Mouse (Mus musculus) forebrain, postnatal 0 days (tissue): ENCODE measurements at regions not wholly inside any gene's neighbourhood (a gene's known extent, or its start where the extent isn't known, plus 50 kb on each side); places are given as distances from the start of the nearest gene placed in this dataset.

Experiments
- ATAC-seq: fragments of 200-750 bp; cut with Nextera tagmentation; 2 replicates; pipeline ENCODE4 v1.8.0; 2017; ENCODE audit warnings: mild to moderate bottlenecking, moderate library complexity
- DNase-seq: peaks from one replicate; pipeline ENCODE4 v3.0.0-alpha.2; 2015
- H3K27ac ChIP-seq: fragments of 300-500 bp; sonication (generic); 2 replicates; pipeline ENCODE4 v1.5.1; 2014; ENCODE audit warnings: low read depth, mild to moderate bottlenecking, antibody characterized with exemption, low read length, moderate library complexity, mixed read lengths
- H3K27me3 ChIP-seq: fragments of 300-500 bp; sonication (generic); 2 replicates; pipeline ENCODE4 v1.6.1; 2014; ENCODE audit warnings: mild to moderate bottlenecking, low read length, mixed read lengths; ENCODE audit not compliant: insufficient read depth
- H3K36me3 ChIP-seq: fragments of 300-500 bp; sonication (generic); 2 replicates; pipeline ENCODE4 v1.6.1; 2014; ENCODE audit warnings: mild to moderate bottlenecking, moderate library complexity; ENCODE audit not compliant: insufficient read depth
- H3K4me1 ChIP-seq: fragments of 300-500 bp; sonication (generic); 2 replicates; pipeline ENCODE4 v1.6.1; 2014; ENCODE audit warnings: antibody characterized with exemption; ENCODE audit not compliant: insufficient read depth
- H3K4me2 ChIP-seq: fragments of 300-500 bp; sonication (generic); 2 replicates; pipeline ENCODE4 v1.6.1; 2014; ENCODE audit warnings: low read depth, mild to moderate bottlenecking, moderate library complexity
- H3K4me3 ChIP-seq: fragments of 300-500 bp; sonication (generic); 2 replicates; pipeline ENCODE4 v1.5.1; 2014; ENCODE audit warnings: low read depth, low read length, mixed read lengths
- H3K9ac ChIP-seq: fragments of 300-500 bp; sonication (generic); 2 replicates; pipeline ENCODE4 v1.6.1; 2014; ENCODE audit warnings: mild to moderate bottlenecking
- H3K9me3 ChIP-seq: fragments of 300-500 bp; sonication (generic); 2 replicates; pipeline ENCODE4 v1.6.1; 2016; ENCODE audit warnings: low read length
- CTCF ChIP-seq: sonication (generic); IDR thresholded peaks from 2 replicates; pipeline ENCODE4 v1.5.1; 2016; ENCODE audit warnings: antibody characterized with exemption, control low read depth, low read depth
- WGBS: fragments of 180-500 bp; shearing (Covaris S2); extraction: QIAGEN DNeasy Blood & Tissue Kit; methylation state at CpG from one replicate; pipeline ENCODE4 v1.1.7; 2014; 5-methylcytosine and 5-hydroxymethylcytosine counted together

DNA sequence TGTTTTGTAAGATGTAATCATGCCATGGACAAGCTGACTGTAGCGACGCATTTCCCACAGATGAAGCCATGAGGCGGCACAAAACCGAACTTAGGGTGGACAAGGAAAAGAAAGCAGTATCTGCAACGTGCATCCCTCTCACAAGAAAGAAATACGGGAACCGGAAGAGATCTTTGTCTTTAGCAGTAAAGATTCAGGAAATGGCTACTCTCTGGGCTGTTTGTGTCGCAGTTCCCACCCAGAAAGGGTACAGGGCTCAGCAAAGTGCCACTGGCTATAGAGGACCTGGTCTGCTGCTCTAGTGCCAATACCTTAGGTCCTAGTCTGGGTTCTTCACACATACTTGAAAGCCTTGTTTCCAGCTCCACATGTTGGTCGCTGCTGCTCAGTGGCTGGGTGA, 131.1 kb upstream of the Mki67 start:
- Histone ChIP-seq H3K36me3 (no peaks in the 10 kb centered on the region), H3K4me2 (no peak overlapping the region), H3K4me3 (no peak overlapping the region), H3K27ac (no peak overlapping the region), H3K4me1 (no peaks in the 10 kb centered on the region), H3K9ac (no peak overlapping the region), H3K27me3 (no peaks in the 10 kb centered on the region; the same call in 1 of the 2 replicates), H3K9me3 (no peaks in the 10 kb centered on the region)
- no peak for TF ChIP-seq CTCF
- DNase-seq (no peak), ATAC-seq (no peak)
- 69% methylated on average over 9 of the region's 9 CpGs for WGBS

DNA sequence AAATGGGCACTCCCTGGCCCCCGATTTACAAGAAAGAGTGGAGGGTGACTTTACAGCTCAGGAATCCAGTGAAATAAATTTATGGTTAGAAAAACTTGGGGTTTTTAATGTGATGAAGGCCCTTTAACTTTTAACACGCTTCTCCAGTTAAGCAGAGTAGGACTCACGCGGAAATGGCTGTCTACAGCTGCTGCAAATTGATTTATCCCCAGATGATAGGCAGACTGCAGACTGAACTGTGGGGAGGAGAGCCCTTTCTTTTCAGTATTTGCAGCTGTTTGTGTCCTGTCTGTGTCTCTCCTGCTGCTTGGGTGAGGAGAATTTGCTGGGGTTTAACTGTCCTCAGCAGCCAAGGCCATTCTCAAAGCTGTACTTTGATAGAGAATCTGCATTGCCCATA, 132.0 kb upstream of the Mki67 start:
- Histone ChIP-seq H3K27ac (no peak overlapping the region), H3K4me1 (no peaks in the 10 kb centered on the region), H3K4me3 (no peak overlapping the region), H3K27me3 (peaks cover 7% of the 10 kb centered on the region), H3K4me2 (no peak overlapping the region), H3K9me3 (no peaks in the 10 kb centered on the region), H3K9ac (no peak overlapping the region), H3K36me3 (no peaks in the 10 kb centered on the region)
- no peak for DNase-seq
- WGBS, result 69% methylated on average over 4 of the region's 4 CpGs
- no peak for ATAC-seq
- TF ChIP-seq CTCF, result no peak

DNA sequence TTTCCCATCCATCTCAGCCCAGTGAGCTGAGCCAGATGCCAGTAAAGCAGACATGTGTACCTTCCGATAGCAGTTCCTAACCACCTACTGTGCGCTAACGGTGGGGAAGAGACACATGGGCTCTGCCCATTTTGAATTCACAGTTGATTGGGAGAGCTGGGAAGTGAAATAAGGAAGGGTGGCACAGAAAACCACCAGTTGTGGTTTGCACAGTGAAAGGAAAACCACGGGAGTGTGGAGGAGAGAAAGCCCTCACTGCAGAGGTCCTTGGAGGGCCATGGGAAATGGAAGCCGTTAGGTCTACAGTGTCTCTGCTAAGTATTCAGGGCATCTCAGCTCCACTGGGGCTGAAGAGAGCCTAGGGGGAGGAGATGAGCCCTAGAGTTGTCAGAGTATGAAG, 132.7 kb upstream of the Mki67 start:
- no peaks in the 10 kb centered on the region for H3K9me3 ChIP-seq
- ATAC-seq (no peak), DNase-seq (no peak)
- peaks cover 8% of the 10 kb centered on the region for H3K27me3 ChIP-seq
- no peak for TF ChIP-seq CTCF
- WGBS, result 78% methylated on average over 5 of the region's 5 CpGs
- no peak overlapping the region for H3K27ac ChIP-seq
- no peak overlapping the region for H3K4me2 ChIP-seq
- H3K4me3 ChIP-seq, result no peak overlapping the region
- H3K36me3 ChIP-seq, result no peaks in the 10 kb centered on the region
- H3K9ac ChIP-seq, result no peak overlapping the region
- H3K4me1 ChIP-seq, result no peaks in the 10 kb centered on the region

DNA sequence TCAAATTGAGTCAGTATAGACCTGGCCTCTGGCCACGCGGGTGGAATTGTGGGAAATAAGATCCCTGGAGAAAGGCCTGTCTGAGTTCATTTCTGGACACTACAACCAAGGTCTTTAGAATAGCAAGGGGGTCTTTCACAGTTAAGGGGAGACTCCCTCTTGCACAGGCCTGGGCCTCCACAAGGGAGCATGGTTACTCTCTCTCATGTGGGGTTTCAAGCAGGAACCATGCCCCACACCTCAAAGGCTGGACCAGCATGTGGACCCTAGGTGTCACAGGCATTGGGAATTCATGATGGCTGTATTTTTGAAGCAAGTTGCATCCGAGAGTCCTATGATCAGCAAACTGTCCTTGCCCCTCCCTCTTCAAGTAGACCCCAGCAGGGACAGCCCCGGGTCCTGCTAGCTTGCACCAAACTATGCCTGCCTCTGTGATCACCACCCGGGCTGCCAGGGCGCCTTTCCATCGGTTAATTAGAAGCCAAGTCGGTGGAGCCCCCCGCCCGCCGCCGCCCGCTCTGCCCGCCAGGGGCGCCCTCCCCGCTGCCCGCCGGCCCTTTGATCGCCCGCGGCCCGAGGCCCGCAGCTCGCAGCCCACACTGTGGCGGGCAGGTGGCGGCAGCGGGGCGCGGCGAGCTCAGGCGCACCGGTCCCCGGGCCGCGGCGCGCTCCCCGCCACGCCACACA, 137.1 kb upstream of the Mki67 start:
- TF ChIP-seq CTCF, result no peak; the same call in 1 of the 2 replicates
- Histone ChIP-seq H3K9ac (0 out of 2 replicates have a peak overlapping the region, but pooled peaks have one; percentile 18), H3K36me3 (no peaks in the 10 kb centered on the region), H3K4me1 (no peaks in the 10 kb centered on the region), H3K4me2 (peak overlapping the region; percentile 51), H3K27ac (no peak overlapping the region), H3K9me3 (no peaks in the 10 kb centered on the region), H3K27me3 (peaks cover 15% of the 10 kb centered on the region), H3K4me3 (peak overlapping the region; percentile 27)
- DNase-seq (peak; percentile 56), ATAC-seq (peak; percentile 66)
- WGBS, result 6% methylated on average over 39 of the region's 39 CpGs

DNA sequence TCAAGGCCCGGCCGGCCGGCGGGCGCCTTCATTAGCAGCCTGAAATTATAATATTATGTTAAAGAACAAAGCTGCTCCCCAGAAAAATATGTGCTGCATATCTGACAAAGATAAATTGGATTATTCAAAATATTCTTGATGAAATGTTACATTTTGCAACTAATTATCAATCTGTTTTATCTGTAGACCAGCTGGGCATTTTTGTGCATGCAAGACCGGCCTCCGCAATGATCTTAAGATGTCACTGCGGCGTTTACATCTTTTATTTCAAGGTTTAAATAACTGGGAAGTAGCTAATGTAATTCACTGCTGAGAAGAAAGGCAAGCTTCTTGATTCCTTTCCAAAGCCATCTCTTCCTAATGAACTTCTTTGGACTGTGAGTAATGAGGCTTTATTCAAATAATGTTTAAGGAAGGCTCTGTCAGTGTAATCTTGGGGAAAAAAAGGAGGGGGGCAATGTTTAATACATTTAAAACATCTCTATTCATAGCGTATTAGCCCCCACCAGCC, 137.7 kb upstream of the Mki67 start:
- Histone ChIP-seq H3K9ac (0 out of 2 replicates have a peak overlapping the region, but pooled peaks have one; percentile 18), H3K4me1 (no peaks in the 10 kb centered on the region), H3K4me3 (peak overlapping the region; percentile 27), H3K27me3 (peaks cover 15% of the 10 kb centered on the region), H3K36me3 (no peaks in the 10 kb centered on the region), H3K27ac (no peak overlapping the region), H3K4me2 (peak overlapping the region; percentile 51), H3K9me3 (no peaks in the 10 kb centered on the region)
- WGBS, result 2% methylated on average over 10 of the region's 10 CpGs
- no peak for TF ChIP-seq CTCF
- no peak for ATAC-seq
- DNase-seq, result peak; percentile 32

DNA sequence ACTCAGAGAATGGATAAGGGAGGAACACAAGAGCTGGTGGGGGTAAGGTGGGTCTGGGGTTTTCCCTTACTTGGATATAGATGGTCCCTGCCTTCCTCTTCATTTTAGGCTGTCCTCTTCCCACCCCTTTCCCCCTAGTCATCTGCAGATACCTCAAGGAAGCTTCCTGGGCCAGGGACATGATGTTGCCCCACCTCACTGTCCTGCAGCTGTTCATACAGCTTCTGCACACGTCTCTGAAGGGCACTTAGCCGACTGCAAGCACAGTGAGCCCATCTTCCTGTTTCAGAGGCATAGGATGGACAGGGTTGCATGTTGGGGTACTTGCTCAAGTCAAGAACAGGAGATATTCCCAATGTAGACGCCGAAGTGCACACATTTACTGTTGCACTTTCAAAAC, 144.1 kb upstream of the Mki67 start:
- Histone ChIP-seq H3K4me2 (no peak overlapping the region), H3K9ac (no peak overlapping the region), H3K4me1 (no peaks in the 10 kb centered on the region), H3K9me3 (no peaks in the 10 kb centered on the region), H3K27ac (no peak overlapping the region), H3K4me3 (no peak overlapping the region), H3K27me3 (no peaks in the 10 kb centered on the region; the same call in 1 of the 2 replicates), H3K36me3 (no peaks in the 10 kb centered on the region)
- ATAC-seq, result no peak
- WGBS, result 69% methylated on average over 4 of the region's 4 CpGs
- no peak for DNase-seq
- no peak for TF ChIP-seq CTCF

DNA sequence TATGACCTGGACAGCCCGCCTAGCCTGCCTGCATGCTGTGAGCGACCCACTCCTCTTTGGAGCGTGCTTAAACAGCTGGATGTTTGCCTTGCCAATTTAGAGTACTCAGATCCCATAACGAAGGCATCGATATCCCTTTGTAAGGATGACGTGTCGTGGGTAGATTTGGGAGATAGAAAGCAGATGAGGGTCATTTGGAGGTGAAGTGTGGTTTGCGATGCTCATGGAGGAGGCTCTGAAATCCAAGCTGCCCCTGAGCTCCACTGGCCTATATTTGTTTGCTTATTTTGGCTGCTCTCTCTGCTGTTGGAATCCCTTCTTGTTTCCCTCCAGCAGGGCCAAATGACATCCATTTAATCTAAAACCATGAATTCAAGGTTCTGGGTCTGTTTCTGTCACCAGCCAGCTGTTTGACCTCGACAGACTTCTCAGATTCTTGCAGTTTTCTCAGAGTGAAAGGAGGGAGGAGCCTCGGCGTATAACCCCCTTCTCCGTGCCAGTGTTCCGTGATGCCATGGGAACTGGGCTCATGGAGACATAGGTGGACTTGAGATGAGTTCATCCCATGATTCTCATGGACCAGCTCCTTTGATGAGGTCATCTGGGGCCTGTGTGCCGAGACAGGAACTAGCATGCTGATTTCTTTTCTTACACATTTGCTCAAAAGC, 144.7 kb upstream of the Mki67 start:
- Histone ChIP-seq H3K9me3 (no peaks in the 10 kb centered on the region), H3K4me1 (no peaks in the 10 kb centered on the region), H3K9ac (no peak overlapping the region), H3K4me2 (no peak overlapping the region), H3K27ac (no peak overlapping the region), H3K27me3 (no peaks in the 10 kb centered on the region; the same call in 1 of the 2 replicates), H3K36me3 (no peaks in the 10 kb centered on the region), H3K4me3 (no peak overlapping the region)
- no peak for DNase-seq
- TF ChIP-seq CTCF, result no peak
- 59% methylated on average over 14 of the region's 14 CpGs for WGBS
- no peak for ATAC-seq
